Mouse (Mus musculus): ENCODE data around the gene Pde4d. TPM values are rescaled to one million over a fixed set of nuclear protein-coding genes. Genes with fewer than 3 reads are reported as not detected.

The Pde4d gene
- polyA plus RNA-seq, 2 experiments = 11.7 to 17.3 TPM

DNA sequence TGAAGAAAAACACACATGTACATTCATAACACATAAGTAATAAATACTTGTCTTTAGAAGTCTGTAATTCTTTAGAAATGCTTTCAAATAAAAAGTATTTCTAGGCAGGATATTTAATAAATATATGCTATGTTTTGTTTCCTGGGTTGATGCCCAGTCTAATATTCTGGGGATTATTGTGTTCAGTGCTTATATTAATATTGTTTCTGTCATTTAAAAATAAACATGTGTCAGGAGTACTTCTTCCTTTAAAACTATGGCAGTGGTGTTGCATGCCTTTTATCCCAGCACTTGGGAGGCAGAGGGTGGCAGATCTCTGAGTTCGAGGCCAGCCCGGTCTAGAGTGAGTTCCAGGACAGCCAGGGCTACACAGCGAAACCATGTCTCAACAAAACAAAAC is 485.1 kb downstream of the Pde4d start:
- no peak overlapping the region for H3K27ac ChIP-seq (replicated peaks; ENCODE audit: low read depth, low read length)
- H3K4me2 ChIP-seq (replicated peaks; ENCODE audit: low read depth, low read length, severe bottlenecking) = no peak overlapping the region
- no peak overlapping the region for H3K4me3 ChIP-seq (replicated peaks; ENCODE audit: low read length)
- no peak for ATAC-seq (ENCODE audit: low FRiP score, low read depth)
- no peak for TF ChIP-seq POLR2A (IDR thresholded peaks at IDR 0.05; ENCODE audit: borderline replicate concordance, extremely low read depth, insufficient read depth, insufficient read length)
- H3K9me3 ChIP-seq (ENCODE audit: control insufficient read depth, low read length) = no peaks in the 10 kb centered on the region
- H3K4me1 ChIP-seq (ENCODE audit: control insufficient read depth, insufficient read depth, low read length) = no peaks in the 10 kb centered on the region
- no peaks in the 10 kb centered on the region for H3K36me3 ChIP-seq (ENCODE audit: control insufficient read depth, insufficient read depth, low read length)
- DNase-seq (ENCODE audit: low spot score) = no peak
- no peak overlapping the region for H3K9ac ChIP-seq (ENCODE audit: low read depth, low read length, severe bottlenecking)
- H3K27me3 ChIP-seq (ENCODE audit: control insufficient read depth, insufficient read depth, low read length) = no peaks in the 10 kb centered on the region
- WGBS = 91% methylated on average over 3 of the region's 3 CpGs

DNA sequence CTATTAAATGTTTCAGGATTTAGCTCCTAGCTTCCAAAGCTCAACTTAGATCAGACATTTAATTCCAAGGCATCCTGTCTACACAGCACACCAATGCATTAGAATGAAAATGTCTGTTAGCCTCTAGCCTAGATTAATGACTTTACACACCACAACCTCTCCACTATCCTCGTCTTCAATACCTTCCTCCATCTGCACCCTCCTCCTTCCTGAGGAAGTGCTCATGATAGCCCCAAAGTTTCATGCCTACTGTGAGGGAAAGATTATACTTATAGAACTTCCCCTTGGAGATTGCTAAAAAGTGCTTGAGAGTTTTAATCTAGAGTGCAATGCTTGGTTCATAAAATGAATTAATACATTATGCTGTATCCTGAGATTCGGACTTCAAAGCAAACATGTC is 487.5 kb downstream of the Pde4d start:
- no peaks in the 10 kb centered on the region for H3K4me1 ChIP-seq (ENCODE audit: control insufficient read depth, insufficient read depth, low read length)
- no peaks in the 10 kb centered on the region for H3K27me3 ChIP-seq (ENCODE audit: control insufficient read depth, insufficient read depth, low read length)
- H3K4me2 ChIP-seq (replicated peaks; ENCODE audit: low read depth, low read length, severe bottlenecking) = no peak overlapping the region
- H3K36me3 ChIP-seq (ENCODE audit: control insufficient read depth, insufficient read depth, low read length) = no peaks in the 10 kb centered on the region
- no peaks in the 10 kb centered on the region for H3K9me3 ChIP-seq (ENCODE audit: control insufficient read depth, low read length)
- WGBS = 45% methylated on average over 2 of the region's 2 CpGs
- H3K4me3 ChIP-seq (replicated peaks; ENCODE audit: low read length) = no peak overlapping the region
- H3K27ac ChIP-seq (replicated peaks; ENCODE audit: low read depth, low read length) = no peak overlapping the region
- H3K9ac ChIP-seq (ENCODE audit: low read depth, low read length, severe bottlenecking) = no peak overlapping the region
- ATAC-seq (ENCODE audit: low FRiP score, low read depth) = no peak
- DNase-seq (ENCODE audit: low spot score) = no peak
- TF ChIP-seq POLR2A (IDR thresholded peaks at IDR 0.05; ENCODE audit: borderline replicate concordance, extremely low read depth, insufficient read depth, insufficient read length) = no peak

DNA sequence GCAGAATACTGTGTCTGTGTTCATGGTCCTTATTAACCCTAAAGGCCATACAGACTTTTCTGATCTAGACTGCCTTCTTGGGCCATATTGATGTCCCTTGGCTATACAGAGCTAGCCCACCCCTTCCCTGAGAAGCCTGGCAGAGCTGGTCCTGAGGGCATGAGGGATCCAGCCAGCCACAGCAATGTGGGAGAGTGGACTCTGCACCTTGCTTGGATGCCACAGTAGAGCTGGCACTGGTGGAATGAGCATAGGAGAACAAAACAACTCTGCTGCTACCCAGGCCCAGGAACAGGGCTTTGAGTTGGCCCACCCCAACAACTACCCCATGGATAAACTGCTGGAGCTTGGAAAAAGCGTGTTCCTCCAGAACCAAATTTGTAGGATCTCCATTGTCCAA is 503.2 kb downstream of the Pde4d start:
- Histone ChIP-seq H3K4me2 (replicated peaks; ENCODE audit: low read depth, low read length, severe bottlenecking) (no peak overlapping the region), H3K27ac (replicated peaks; ENCODE audit: low read depth, low read length) (no peak overlapping the region), H3K27me3 (ENCODE audit: control insufficient read depth, insufficient read depth, low read length) (no peaks in the 10 kb centered on the region), H3K9me3 (ENCODE audit: control insufficient read depth, low read length) (no peaks in the 10 kb centered on the region), H3K4me1 (ENCODE audit: control insufficient read depth, insufficient read depth, low read length) (no peaks in the 10 kb centered on the region), H3K9ac (ENCODE audit: low read depth, low read length, severe bottlenecking) (no peak overlapping the region), H3K36me3 (ENCODE audit: control insufficient read depth, insufficient read depth, low read length) (no peaks in the 10 kb centered on the region), H3K4me3 (replicated peaks; ENCODE audit: low read length) (no peak overlapping the region)
- 89% methylated on average over 1 of the region's 1 CpGs for WGBS
- no peak for TF ChIP-seq POLR2A (IDR thresholded peaks at IDR 0.05; ENCODE audit: borderline replicate concordance, extremely low read depth, insufficient read depth, insufficient read length)
- DNase-seq (ENCODE audit: low spot score) (no peak), ATAC-seq (ENCODE audit: low FRiP score, low read depth) (no peak)

DNA sequence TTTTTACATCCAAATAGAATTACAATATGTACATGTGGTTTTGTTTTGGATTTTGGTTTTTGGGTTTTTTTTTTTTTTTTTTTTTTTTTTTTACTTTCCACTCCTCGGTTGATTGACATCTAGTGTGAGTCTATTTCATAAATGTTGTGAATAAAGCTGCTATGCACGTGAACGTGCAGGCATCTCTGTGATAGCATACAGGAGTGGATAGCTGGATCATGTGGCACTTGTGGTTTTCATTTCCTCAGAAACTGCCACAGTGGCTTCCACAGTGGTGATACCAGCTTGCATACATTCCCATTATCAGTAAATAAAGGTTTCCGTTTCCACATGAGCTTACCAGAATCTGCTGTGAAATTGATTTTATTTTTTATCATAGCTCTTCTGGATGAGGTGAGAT is 506.3 kb downstream of the Pde4d start:
- no peak for TF ChIP-seq POLR2A (IDR thresholded peaks at IDR 0.05; ENCODE audit: borderline replicate concordance, extremely low read depth, insufficient read depth, insufficient read length)
- Histone ChIP-seq H3K36me3 (ENCODE audit: control insufficient read depth, insufficient read depth, low read length) (no peaks in the 10 kb centered on the region), H3K9ac (ENCODE audit: low read depth, low read length, severe bottlenecking) (no peak overlapping the region), H3K4me1 (ENCODE audit: control insufficient read depth, insufficient read depth, low read length) (no peaks in the 10 kb centered on the region), H3K4me3 (replicated peaks; ENCODE audit: low read length) (no peak overlapping the region), H3K4me2 (replicated peaks; ENCODE audit: low read depth, low read length, severe bottlenecking) (no peak overlapping the region), H3K27me3 (ENCODE audit: control insufficient read depth, insufficient read depth, low read length) (no peaks in the 10 kb centered on the region), H3K9me3 (ENCODE audit: control insufficient read depth, low read length) (no peaks in the 10 kb centered on the region), H3K27ac (replicated peaks; ENCODE audit: low read depth, low read length) (no peak overlapping the region)
- DNase-seq (ENCODE audit: low spot score) (no peak), ATAC-seq (ENCODE audit: low FRiP score, low read depth) (no peak)
- 79% methylated on average over 4 of the region's 4 CpGs for WGBS

DNA sequence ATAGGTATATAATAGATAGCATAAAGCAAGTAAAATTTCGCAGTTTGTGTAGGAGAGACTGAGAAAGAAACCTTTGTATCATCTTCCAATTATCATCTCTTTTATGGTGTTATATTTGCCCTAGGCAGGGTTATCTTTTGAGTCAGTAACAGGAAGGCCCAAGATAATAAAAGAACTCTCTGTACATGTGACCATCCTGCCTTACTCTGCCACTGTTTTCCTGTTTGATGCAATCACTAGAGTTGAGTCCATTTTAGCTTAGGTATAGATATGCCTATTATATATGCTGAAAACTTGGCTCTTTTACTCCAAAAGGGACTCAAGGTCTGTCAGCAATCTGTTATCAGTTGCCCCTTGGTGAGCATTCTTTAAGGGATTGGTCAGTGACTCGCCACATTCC is 514.3 kb downstream of the Pde4d start:
- DNase-seq (ENCODE audit: low spot score) (no peak), ATAC-seq (ENCODE audit: low FRiP score, low read depth) (no peak)
- no peaks in the 10 kb centered on the region for H3K27me3 ChIP-seq (ENCODE audit: control insufficient read depth, insufficient read depth, low read length)
- no peak overlapping the region for H3K4me3 ChIP-seq (replicated peaks; ENCODE audit: low read length)
- 80% methylated on average over 2 of the region's 2 CpGs for WGBS
- no peaks in the 10 kb centered on the region for H3K36me3 ChIP-seq (ENCODE audit: control insufficient read depth, insufficient read depth, low read length)
- no peak for TF ChIP-seq POLR2A (IDR thresholded peaks at IDR 0.05; ENCODE audit: borderline replicate concordance, extremely low read depth, insufficient read depth, insufficient read length)
- H3K9me3 ChIP-seq (ENCODE audit: control insufficient read depth, low read length) = no peaks in the 10 kb centered on the region
- no peak overlapping the region for H3K27ac ChIP-seq (replicated peaks; ENCODE audit: low read depth, low read length)
- H3K4me1 ChIP-seq (ENCODE audit: control insufficient read depth, insufficient read depth, low read length) = no peaks in the 10 kb centered on the region
- H3K4me2 ChIP-seq (replicated peaks; ENCODE audit: low read depth, low read length, severe bottlenecking) = no peak overlapping the region
- no peak overlapping the region for H3K9ac ChIP-seq (ENCODE audit: low read depth, low read length, severe bottlenecking)

DNA sequence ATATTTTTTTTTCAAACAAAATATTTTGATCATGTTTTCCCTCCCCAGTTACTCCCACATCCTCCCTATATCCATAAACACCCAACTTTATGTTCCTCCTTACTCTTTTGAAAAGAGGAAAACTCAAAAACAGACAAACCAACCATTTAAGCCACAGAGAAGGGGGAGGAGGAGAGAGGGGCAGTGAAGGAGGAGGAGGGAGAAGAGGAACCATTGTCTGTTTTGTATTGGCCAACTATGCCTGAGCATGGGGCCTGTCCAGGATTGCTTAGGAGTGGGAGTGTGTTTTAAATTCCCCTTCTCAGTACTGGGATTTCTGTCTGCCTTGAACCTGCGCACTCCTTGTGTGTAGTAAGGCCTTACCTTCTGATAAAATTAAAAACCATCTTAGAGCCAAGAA is 531.4 kb downstream of the Pde4d start:
- TF ChIP-seq POLR2A (IDR thresholded peaks at IDR 0.05; ENCODE audit: borderline replicate concordance, extremely low read depth, insufficient read depth, insufficient read length) = no peak
- no peak overlapping the region for H3K9ac ChIP-seq (ENCODE audit: low read depth, low read length, severe bottlenecking)
- ATAC-seq (ENCODE audit: low FRiP score, low read depth) = no peak

More for the DNA sequence above, 531.4 kb downstream of the Pde4d start:
- Histone ChIP-seq H3K4me1 (ENCODE audit: control insufficient read depth, insufficient read depth, low read length) (no peaks in the 10 kb centered on the region), H3K27me3 (ENCODE audit: control insufficient read depth, insufficient read depth, low read length) (no peaks in the 10 kb centered on the region), H3K27ac (replicated peaks; ENCODE audit: low read depth, low read length) (no peak overlapping the region), H3K36me3 (ENCODE audit: control insufficient read depth, insufficient read depth, low read length) (no peaks in the 10 kb centered on the region), H3K4me3 (replicated peaks; ENCODE audit: low read length) (no peak overlapping the region), H3K9me3 (ENCODE audit: control insufficient read depth, low read length) (no peaks in the 10 kb centered on the region), H3K4me2 (replicated peaks; ENCODE audit: low read depth, low read length, severe bottlenecking) (no peak overlapping the region)
- WGBS = 83% methylated on average over 1 of the region's 1 CpGs
- DNase-seq (ENCODE audit: low spot score) = no peak

Data from limb, embryonic 14.5 days (tissue).